Mouse (Mus musculus): Measurements from ENCODE around the gene Zfp217. TPM values are rescaled to one million over a fixed set of nuclear protein-coding genes. Genes with fewer than 3 reads are reported as not detected.

Gene Zfp217
- 10.9 and 13.6 TPM in 2 replicates for polyA plus RNA-seq (2012; rRNA removed)

GRCm38 (mm10) chr2:170147661-170148153 lies at the start of gene Zfp217:
Gene Zfp217, minus strand, starts transcription at chr2:170148103.

